Mouse (Mus musculus): ENCODE measurements around the gene Hipk2. TPM values are rescaled to one million over a fixed set of nuclear protein-coding genes. Genes with fewer than 3 reads are reported as not detected.

Gene Hipk2
- total and polyA plus RNA-seq, 3 experiments = 3.9 to 85.1 (median 14.1) TPM

DNA sequence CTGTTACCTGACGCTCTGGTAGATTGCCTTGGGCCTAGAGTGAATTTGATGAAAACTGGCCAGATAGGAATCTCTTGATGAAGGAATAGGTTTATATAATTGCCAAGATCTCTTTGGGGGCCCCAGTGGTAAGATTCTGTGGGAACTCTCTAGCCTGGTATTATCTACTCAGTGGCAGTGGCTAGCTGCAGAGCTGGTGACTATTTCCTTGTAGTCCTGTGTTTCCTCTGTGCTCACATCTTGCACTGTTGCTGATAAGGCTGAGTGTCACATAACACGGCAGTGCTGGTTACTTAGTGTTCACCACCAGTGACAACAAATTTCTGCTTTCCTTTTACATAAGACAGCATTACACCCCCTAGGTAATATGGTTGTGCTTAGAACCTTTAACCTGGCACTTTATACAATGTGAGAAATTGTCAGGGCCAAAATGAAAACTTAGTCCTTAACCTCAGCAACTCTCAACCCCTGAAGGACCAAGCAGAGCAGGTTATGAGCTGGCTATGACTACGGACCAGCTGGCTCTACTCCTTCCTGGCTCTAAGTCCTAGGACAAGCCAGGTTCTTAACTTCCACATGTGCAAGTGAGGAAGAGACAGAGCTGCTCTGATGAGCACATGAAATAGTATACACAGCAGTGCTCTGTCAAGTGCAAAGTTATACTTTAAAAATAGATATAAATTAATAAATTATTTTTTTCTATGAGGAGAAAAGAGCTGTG lies 80.7 kb downstream of the Hipk2 start (continued):
- TF ChIP-seq USF1 (IDR thresholded peaks at IDR 0.05; ENCODE audit: low read depth, low read length) (no peak), USF2 (IDR thresholded peaks at IDR 0.05; ENCODE audit: borderline replicate concordance in 1 of 2, insufficient read depth in 1 of 2, low read depth in 1 of 2, low read length in 2 of 2) (no peak)

GRCm38 (mm10) chr6:38792966-38793365 lies 83.0 kb downstream of the Hipk2 start:
- DNase-seq (ENCODE audit: low read depth, low spot score) = no peak
- H3K27ac ChIP-seq (ENCODE audit: control insufficient read depth, low read depth, low read length) = no peak overlapping the region
- peaks cover 12 to 14% of the 10 kb centered on the region in 2 experiments for H3K4me1 ChIP-seq (ENCODE audit: control insufficient read depth in 1 of 2, insufficient read depth in 2 of 2, low read length in 2 of 2)
- H3K36me3 ChIP-seq (ENCODE audit: control insufficient read depth in 1 of 2, insufficient read depth in 2 of 2, low read length in 2 of 2) = peaks cover 0 to 16% of the 10 kb centered on the region in 2 experiments; a peak in 2 of 4 replicates
- no peak overlapping the region for H3K9ac ChIP-seq (ENCODE audit: control insufficient read depth, low read depth, low read length, poor library complexity, severe bottlenecking)
- no peak overlapping the region for H3K4me3 ChIP-seq (ENCODE audit: control insufficient read depth in 1 of 2, insufficient read depth in 1 of 2, low read depth in 2 of 2, low read length in 2 of 2)
- TF ChIP-seq MXI1 (IDR thresholded peaks at IDR 0.05; ENCODE audit: low read depth, low read length) = no peak
- no peak for TF ChIP-seq MYC (IDR thresholded peaks at IDR 0.05; ENCODE audit: low read depth, low read length)
- H3K79me2 ChIP-seq (ENCODE audit: control insufficient read depth, insufficient read depth, low read length, poor library complexity) = no peaks in the 10 kb centered on the region
- H3K27me3 ChIP-seq (ENCODE audit: control insufficient read depth in 1 of 2, insufficient read depth in 2 of 2, low read length in 2 of 2) = no peaks in the 10 kb centered on the region
- H3K9me3 ChIP-seq (replicated peaks; ENCODE audit: insufficient read depth, low read length) = no peaks in the 10 kb centered on the region

DNA sequence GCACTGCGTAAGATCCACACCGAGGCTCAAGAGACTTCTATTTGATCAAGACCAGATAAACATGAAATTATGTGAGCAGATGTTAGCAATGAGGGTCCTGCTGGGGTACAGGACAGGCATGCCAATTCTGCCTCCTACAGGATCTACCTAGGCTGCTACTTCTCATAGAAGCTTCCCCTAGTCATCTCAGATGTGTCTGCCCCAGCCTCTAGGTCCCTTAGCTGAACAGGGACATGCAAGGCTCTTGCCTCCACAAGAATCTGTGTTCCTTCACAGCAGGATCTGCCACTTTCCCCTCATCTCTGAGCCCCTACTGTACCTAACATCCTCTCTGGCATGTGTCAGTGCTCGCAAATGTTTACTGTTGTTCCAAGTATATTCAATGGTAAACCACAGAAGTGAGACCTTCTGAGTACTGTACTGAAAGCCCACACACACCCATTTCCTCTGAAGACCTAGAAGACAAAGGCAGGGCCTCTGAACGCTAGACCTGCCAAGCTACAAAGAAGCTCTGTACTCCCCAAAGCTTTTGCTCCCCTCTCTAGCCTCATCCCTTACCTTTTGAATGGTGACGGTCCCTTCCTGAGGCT lies 86.6 kb downstream of the Hipk2 start:
- TF ChIP-seq TBP (IDR thresholded peaks at IDR 0.05; ENCODE audit: low read depth, low read length) = no peak
- no peak for TF ChIP-seq CHD1 (IDR thresholded peaks at IDR 0.05; ENCODE audit: low read depth, low read length)
- no peak for TF ChIP-seq KAT2A (conservative IDR thresholded peaks at IDR 0.05; ENCODE audit: low read depth, low read length)
- no peak for TF ChIP-seq ELF1 (IDR thresholded peaks at IDR 0.05; ENCODE audit: low read depth, low read length)
- TF ChIP-seq NELFE (IDR thresholded peaks at IDR 0.05; ENCODE audit: low read depth, low read length) = no peak
- TF ChIP-seq MAX (IDR thresholded peaks at IDR 0.05; ENCODE audit: low read length) = no peak
- no peak for TF ChIP-seq MAFK (IDR thresholded peaks at IDR 0.05; ENCODE audit: borderline replicate concordance, low read depth, low read length)
- TF ChIP-seq ZNF384 (IDR thresholded peaks at IDR 0.05; ENCODE audit: low read depth, low read length) = no peak
- TF ChIP-seq POLR2AphosphoS2 (IDR thresholded peaks at IDR 0.05; ENCODE audit: low read length) = no peak
- no peak for TF ChIP-seq CHD2 (IDR thresholded peaks at IDR 0.05; ENCODE audit: low read length)
- TF ChIP-seq SIN3A (IDR thresholded peaks at IDR 0.05; ENCODE audit: low read length) = no peak
- TF ChIP-seq EP300 (IDR thresholded peaks at IDR 0.05; ENCODE audit: low read depth in 1 of 2, low read length in 2 of 2) = no peak
- no peak overlapping the region for H3K9ac ChIP-seq (ENCODE audit: control insufficient read depth, low read depth, low read length, poor library complexity, severe bottlenecking)
- peaks cover 0 to 11% of the 10 kb centered on the region in 2 experiments; a peak in 2 of 4 replicates for H3K36me3 ChIP-seq (ENCODE audit: control insufficient read depth in 1 of 2, insufficient read depth in 2 of 2, low read length in 2 of 2)
- no peak overlapping the region for H3K4me3 ChIP-seq (ENCODE audit: control insufficient read depth in 1 of 2, insufficient read depth in 1 of 2, low read depth in 2 of 2, low read length in 2 of 2)
- no peak overlapping the region for H3K27ac ChIP-seq (ENCODE audit: control insufficient read depth, low read depth, low read length)
- DNase-seq (ENCODE audit: low read depth, low spot score) = no peak
- H3K4me1 ChIP-seq (ENCODE audit: control insufficient read depth in 1 of 2, insufficient read depth in 2 of 2, low read length in 2 of 2) = peaks cover 3 to 18% of the 10 kb centered on the region in 2 experiments
- no peaks in the 10 kb centered on the region for H3K79me2 ChIP-seq (ENCODE audit: control insufficient read depth, insufficient read depth, low read length, poor library complexity)
- no peaks in the 10 kb centered on the region for H3K27me3 ChIP-seq (ENCODE audit: control insufficient read depth in 1 of 2, insufficient read depth in 2 of 2, low read length in 2 of 2)
- no peaks in the 10 kb centered on the region for H3K9me3 ChIP-seq (replicated peaks; ENCODE audit: insufficient read depth, low read length)
